Mouse (Mus musculus): ENCODE measurements around the gene Erp27. TPM values are rescaled to one million over a fixed set of nuclear protein-coding genes. Genes with fewer than 3 reads are reported as not detected.
A peak's percentile ranks its signal among the peaks of the same experiment; 100 is the strongest.

Erp27 gene
- polyA plus RNA-seq, 1 experiment from 2014 or later = not detected

- no peak overlapping the region for H3K4me3 ChIP-seq (replicated peaks)
- H3K4me2 ChIP-seq = no peak overlapping the region
- no peaks in the 10 kb centered on the region for H3K27me3 ChIP-seq
- H3K9me3 ChIP-seq = no peaks in the 10 kb centered on the region
- no peaks in the 10 kb centered on the region for H3K36me3 ChIP-seq (replicated peaks)
- peaks cover 3% of the 10 kb centered on the region; the same call in 1 of the 2 replicates for H3K4me1 ChIP-seq
- H3K9ac ChIP-seq = no peak overlapping the region
- H3K27ac ChIP-seq = no peak overlapping the region
- 45% methylated on average over 8 of the region's 8 CpGs for WGBS
- ATAC-seq (ENCODE audit: low FRiP score) = no peak
Observed at GRCm38 (mm10) chr6:136874599-136874998, 47.4 kb downstream of the Erp27 start.

- WGBS = 88% methylated on average over 5 of the region's 5 CpGs
- no peak overlapping the region for H3K4me3 ChIP-seq (replicated peaks)
- no peak overlapping the region for H3K4me2 ChIP-seq
- no peaks in the 10 kb centered on the region for H3K4me1 ChIP-seq
- H3K9ac ChIP-seq = no peak overlapping the region
- no peaks in the 10 kb centered on the region for H3K36me3 ChIP-seq (replicated peaks)
- no peak for ATAC-seq (ENCODE audit: low FRiP score)
- no peaks in the 10 kb centered on the region for H3K9me3 ChIP-seq
- no peak overlapping the region for H3K27ac ChIP-seq
- H3K27me3 ChIP-seq = no peaks in the 10 kb centered on the region
Observed at GRCm38 (mm10) chr6:136868921-136869320, 53.1 kb downstream of the Erp27 start.

GRCm38 (mm10) chr6:136866150-136866549 is 55.8 kb downstream of the Erp27 start:
- Histone ChIP-seq H3K4me1 (no peaks in the 10 kb centered on the region), H3K9me3 (no peaks in the 10 kb centered on the region), H3K27me3 (no peaks in the 10 kb centered on the region), H3K4me3 (replicated peaks) (no peak overlapping the region), H3K9ac (no peak overlapping the region), H3K4me2 (no peak overlapping the region), H3K36me3 (replicated peaks) (no peaks in the 10 kb centered on the region), H3K27ac (no peak overlapping the region)
- ATAC-seq (ENCODE audit: low FRiP score) = no peak
- WGBS = 80% methylated on average over 4 of the region's 4 CpGs

- no peak overlapping the region for H3K4me2 ChIP-seq
- no peak for ATAC-seq (ENCODE audit: low FRiP score)
- H3K4me3 ChIP-seq (replicated peaks) = no peak overlapping the region
- no peaks in the 10 kb centered on the region for H3K36me3 ChIP-seq (replicated peaks)
- no peak overlapping the region for H3K27ac ChIP-seq
- H3K9me3 ChIP-seq = no peaks in the 10 kb centered on the region
- H3K27me3 ChIP-seq = no peaks in the 10 kb centered on the region
- H3K9ac ChIP-seq = no peak overlapping the region
- H3K4me1 ChIP-seq = no peaks in the 10 kb centered on the region
- WGBS = 91% methylated on average over 5 of the region's 5 CpGs
Observed at GRCm38 (mm10) chr6:136865360-136865759, 56.6 kb downstream of the Erp27 start.

- no peaks in the 10 kb centered on the region for H3K27me3 ChIP-seq
- H3K4me2 ChIP-seq = no peak overlapping the region
- ATAC-seq (ENCODE audit: low FRiP score) = peak; percentile 44; the same call in 1 of the 2 replicates
- no peaks in the 10 kb centered on the region for H3K9me3 ChIP-seq
- 52% methylated on average over 9 of the region's 9 CpGs for WGBS
- no peak overlapping the region for H3K4me3 ChIP-seq (replicated peaks)
- H3K9ac ChIP-seq = no peak overlapping the region
- H3K4me1 ChIP-seq = no peaks in the 10 kb centered on the region
- H3K36me3 ChIP-seq (replicated peaks) = no peaks in the 10 kb centered on the region
- H3K27ac ChIP-seq = no peak overlapping the region
Observed at GRCm38 (mm10) chr6:136861020-136861419, 61.0 kb downstream of the Erp27 start.

GRCm38 (mm10) chr6:136858420-136858819 is 63.6 kb downstream of the Erp27 start:
- H3K4me2 ChIP-seq = no peak overlapping the region
- no peak for ATAC-seq (ENCODE audit: low FRiP score)
- no peak overlapping the region for H3K4me3 ChIP-seq (replicated peaks)
- H3K27ac ChIP-seq = no peak overlapping the region
- WGBS = 79% methylated on average over 8 of the region's 8 CpGs
- H3K9ac ChIP-seq = no peak overlapping the region
- H3K27me3 ChIP-seq = no peaks in the 10 kb centered on the region
- no peaks in the 10 kb centered on the region for H3K36me3 ChIP-seq (replicated peaks)
- no peaks in the 10 kb centered on the region for H3K4me1 ChIP-seq
- no peaks in the 10 kb centered on the region for H3K9me3 ChIP-seq

GRCm38 (mm10) chr6:136857873-136858260 is 64.1 kb downstream of the Erp27 start:
- 72% methylated on average over 11 of the region's 11 CpGs for WGBS

More at GRCm38 (mm10) chr6:136857873-136858260, 64.1 kb downstream of the Erp27 start:
- H3K9ac ChIP-seq = no peak overlapping the region
- H3K27ac ChIP-seq = no peak overlapping the region
- no peak overlapping the region for H3K4me3 ChIP-seq (replicated peaks)
- no peaks in the 10 kb centered on the region for H3K36me3 ChIP-seq (replicated peaks)
- peaks cover under 1% of the 10 kb centered on the region; the same call in 1 of the 2 replicates for H3K4me1 ChIP-seq
- no peaks in the 10 kb centered on the region for H3K9me3 ChIP-seq
- ATAC-seq (ENCODE audit: low FRiP score) = no peak
- H3K27me3 ChIP-seq = no peaks in the 10 kb centered on the region
- H3K4me2 ChIP-seq = no peak overlapping the region

Other genes with a start within 250 kb of the Erp27 start
- 0.05 and 0.17 TPM in 2 replicates for gene Gucy2c, start 140.4 kb downstream of the Erp27 start, polyA plus RNA-seq (2016; fragmentation: Nextera tagmentation; extraction: Ambion mirVana)
- 0.47 and 0.79 TPM in 2 replicates for gene Hist4h4, start 117.8 kb downstream of the Erp27 start, polyA plus RNA-seq (2016; fragmentation: Nextera tagmentation; extraction: Ambion mirVana)
- gene H2afj, start 113.9 kb downstream of the Erp27 start, polyA plus RNA-seq (2016; fragmentation: Nextera tagmentation; extraction: Ambion mirVana) = 121 and 128 TPM in 2 replicates
- 1.1 and 1.9 TPM in 2 replicates for gene BC049715, start 94.6 kb downstream of the Erp27 start, polyA plus RNA-seq (2016; fragmentation: Nextera tagmentation; extraction: Ambion mirVana)
- gene Wbp11, start 93.9 kb downstream of the Erp27 start, polyA plus RNA-seq (2016; fragmentation: Nextera tagmentation; extraction: Ambion mirVana) = 137 and 146 TPM in 2 replicates
- 0.24 and 0.52 TPM in 2 replicates for gene Smco3, start 86.7 kb downstream of the Erp27 start, polyA plus RNA-seq (2016; fragmentation: Nextera tagmentation; extraction: Ambion mirVana)
- gene Art4, start 64.4 kb downstream of the Erp27 start, polyA plus RNA-seq (2016; fragmentation: Nextera tagmentation; extraction: Ambion mirVana) = 0.55 and 0.63 TPM in 2 replicates
- 6.2 and 7.2 TPM in 2 replicates for gene Mgp, start 46.4 kb downstream of the Erp27 start, polyA plus RNA-seq (2016; fragmentation: Nextera tagmentation; extraction: Ambion mirVana)
- gene Pde6h, start 1.7 kb upstream of the Erp27 start, polyA plus RNA-seq (2016; fragmentation: Nextera tagmentation; extraction: Ambion mirVana) = not detected in 2 replicates
- 18.6 and 22.9 TPM in 2 replicates for gene Arhgdib, start 19.7 kb upstream of the Erp27 start, polyA plus RNA-seq (2016; fragmentation: Nextera tagmentation; extraction: Ambion mirVana)
- 3.9 and 4.2 TPM in 2 replicates for gene Rerg, start 248.3 kb upstream of the Erp27 start, polyA plus RNA-seq (2016; fragmentation: Nextera tagmentation; extraction: Ambion mirVana)